Mouse (Mus musculus) CH12.LX (cell line): ENCODE data around the gene Golim4.
"Not testable (repeated sequence)": the region's sequence is repeated elsewhere in the genome, so short reads cannot be mapped to it uniquely, and the experiment has no call there.

Experiments used
- BHLHE40 ChIP-seq: IDR thresholded peaks from 2 replicates; pipeline ENCODE4 v1.6.1; 2011; ENCODE audit warnings: mild to moderate bottlenecking, low read depth, low read length, improper control_type of control experiment
- CTCF ChIP-seq, 2 experiments: IDR thresholded peaks in 1 of 2; conservative IDR thresholded peaks in 1 of 2; 2 replicates each; pipeline ENCODE4 v1.5.1; 2011 to 2012; ENCODE audit warnings: low read depth in 2 of 2, low read length in 2 of 2, improper control_type of control experiment in 1 of 2, inconsistent platforms in 1 of 2, mild to moderate bottlenecking in 1 of 2, moderate library complexity in 1 of 2
- E2F4 ChIP-seq: IDR thresholded peaks from 2 replicates; pipeline ENCODE4 v1.6.1; 2011; ENCODE audit warnings: low read depth, low read length, improper control_type of control experiment; ENCODE audit not compliant: insufficient replicate concordance
- MAZ ChIP-seq: IDR thresholded peaks from 2 replicates; pipeline ENCODE4 v1.6.1; 2012; ENCODE audit warnings: low read depth, mild to moderate bottlenecking, inconsistent platforms, low read length, improper control_type of control experiment, moderate library complexity
- MYC ChIP-seq: IDR thresholded peaks from 2 replicates; pipeline ENCODE4 v1.6.1; 2011; ENCODE audit warnings: low read depth, mild to moderate bottlenecking, improper control_type of control experiment, low read length
- POLR2A ChIP-seq: IDR thresholded peaks from 2 replicates; pipeline ENCODE4 v1.6.1; 2011; ENCODE audit warnings: low read depth, mild to moderate bottlenecking, improper control_type of control experiment, low read length
- SMC3 ChIP-seq: IDR thresholded peaks from 2 replicates; pipeline ENCODE4 v1.6.1; 2011; ENCODE audit warnings: low read depth, low read length, improper control_type of control experiment
- USF1 ChIP-seq: IDR thresholded peaks from 2 replicates; pipeline ENCODE4 v1.6.1; 2014; ENCODE audit warnings: low read depth, mild to moderate bottlenecking, inconsistent platforms, low read length, improper control_type of control experiment
- ZC3H11A ChIP-seq: IDR thresholded peaks from 2 replicates; pipeline ENCODE4 v1.6.1; 2012; ENCODE audit warnings: low read depth, mild to moderate bottlenecking, inconsistent platforms, low read length, improper control_type of control experiment

DNA sequence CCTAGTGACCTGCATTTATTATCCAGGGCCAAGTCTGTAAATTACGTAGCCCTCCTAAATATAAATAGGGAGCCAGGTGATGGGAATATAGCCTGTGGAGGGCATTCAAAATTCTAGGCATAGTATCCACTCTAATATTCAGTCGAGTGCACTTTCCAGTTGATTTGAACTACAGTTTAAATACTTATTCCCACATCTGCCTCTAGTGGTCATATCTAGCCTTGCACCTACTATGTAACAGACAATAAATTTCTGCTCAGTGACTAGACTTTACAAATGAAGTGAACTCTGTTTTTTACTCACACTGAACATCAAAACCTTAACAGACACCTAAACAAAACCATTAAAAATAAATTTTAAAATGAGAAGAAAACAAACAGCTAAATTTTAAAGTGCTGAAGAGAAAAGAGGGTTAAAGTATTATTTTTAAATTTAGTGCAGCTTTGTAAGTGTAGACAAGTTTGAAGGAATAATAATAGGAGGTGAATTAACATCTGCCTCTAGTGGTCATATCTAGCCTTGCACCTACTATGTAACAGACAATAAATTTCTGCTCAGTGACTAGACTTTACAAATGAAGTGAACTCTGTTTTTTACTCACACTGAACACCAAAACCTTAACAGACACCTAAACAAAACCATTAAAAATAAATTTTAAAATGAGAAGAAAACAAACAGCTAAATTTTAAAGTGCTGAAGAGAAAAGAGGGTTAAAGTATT lies 24.4 kb upstream of the Golim4 start:
- not testable (repeated sequence) for TF ChIP-seq ZC3H11A; MAZ; SMC3; CTCF (conservative IDR thresholded peaks at IDR 0.05 in 1 of 2, IDR thresholded peaks at IDR 0.05 in 1 of 2; ENCODE audit: low read depth in 2 of 2, low read length in 2 of 2); MYC; USF1; POLR2A; BHLHE40; E2F4
